Mouse (Mus musculus) neural tube, embryonic 10.5 days (tissue): ENCODE measurements around the gene Cd59b.
"Not testable (repeated sequence)": the region's sequence is repeated elsewhere in the genome, so short reads cannot be mapped to it uniquely, and the experiment has no call there.

Experiments
- DNase-seq: peaks from one replicate; pipeline ENCODE4 v3.0.0-alpha.2; 2017; ENCODE audit warnings: low spot score; ENCODE audit errors: extremely low spot score

Cd59b gene

GRCm38 (mm10) chr2:104114898-104115297, 45.2 kb downstream of the Cd59b start:
- no peak for DNase-seq

DNA sequence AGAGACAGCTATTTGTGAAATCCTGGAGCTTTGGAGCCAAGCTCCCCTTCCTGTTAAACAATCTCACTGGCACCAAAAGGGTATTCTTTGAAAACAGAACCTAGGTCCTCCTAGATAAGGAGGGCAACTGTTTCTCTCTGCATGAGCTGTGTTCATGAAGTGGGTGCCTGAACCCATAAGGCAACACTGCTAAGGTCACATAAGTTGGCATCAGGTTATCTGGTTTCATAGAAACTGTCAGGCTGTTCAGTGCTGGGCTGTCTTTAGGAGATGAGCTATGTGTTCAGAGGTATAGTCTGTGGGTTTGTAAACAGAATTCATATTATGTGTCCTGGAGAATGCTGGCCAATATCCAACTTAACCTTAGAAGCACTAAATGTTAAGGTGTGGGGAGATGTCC, 47.5 kb downstream of the Cd59b start:
- DNase-seq: not testable (repeated sequence)

DNA sequence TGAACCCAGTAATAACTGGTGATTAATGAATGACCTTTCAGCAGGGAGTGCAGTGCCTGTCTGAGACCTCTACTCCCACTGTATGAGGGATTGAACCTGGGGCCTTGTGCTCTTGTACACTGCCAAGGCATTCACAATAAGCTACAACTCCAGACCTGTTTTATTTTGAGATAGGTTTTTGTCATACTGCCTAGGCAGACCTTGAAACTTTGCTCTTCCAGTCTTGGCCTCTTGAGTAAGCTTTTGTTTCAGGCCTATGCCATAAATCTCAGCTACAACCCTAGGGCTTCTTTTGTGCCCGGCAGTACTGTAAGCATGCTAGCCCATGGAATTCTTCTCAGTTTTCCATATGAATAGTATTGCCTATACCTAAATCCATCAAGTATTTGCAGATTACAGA, 49.4 kb downstream of the Cd59b start:
- DNase-seq: no peak

DNA sequence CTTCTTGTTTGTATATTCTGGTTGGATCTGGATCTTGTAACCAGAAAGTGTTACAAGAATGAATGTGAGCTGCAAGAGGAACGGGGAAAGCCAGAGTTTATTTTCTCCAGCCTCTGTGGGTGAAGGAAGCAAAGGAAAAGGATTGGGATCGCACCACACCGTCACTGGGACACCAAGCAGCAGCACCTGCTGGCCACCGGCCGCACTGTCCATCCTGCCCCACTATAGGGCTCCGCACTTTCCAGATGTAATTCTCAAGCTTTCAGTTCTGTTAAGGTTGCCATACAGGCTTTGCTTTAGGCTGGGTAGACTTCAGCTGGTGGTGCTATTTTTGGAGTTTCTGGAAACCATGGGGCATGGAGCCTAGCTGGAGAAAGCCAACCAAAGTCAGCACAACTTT, 50.7 kb downstream of the Cd59b start:
- no peak for DNase-seq

- no peak for DNase-seq
Measured at GRCm38 (mm10) chr2:104121681-104122504, 52.2 kb downstream of the Cd59b start.

GRCm38 (mm10) chr2:104122505-104123378, 53.1 kb downstream of the Cd59b start, which contains the start of gene A930018P22Rik:
Gene A930018P22Rik (plus strand): TSS chr2:104122769.
- peak; percentile 87 for DNase-seq

DNA sequence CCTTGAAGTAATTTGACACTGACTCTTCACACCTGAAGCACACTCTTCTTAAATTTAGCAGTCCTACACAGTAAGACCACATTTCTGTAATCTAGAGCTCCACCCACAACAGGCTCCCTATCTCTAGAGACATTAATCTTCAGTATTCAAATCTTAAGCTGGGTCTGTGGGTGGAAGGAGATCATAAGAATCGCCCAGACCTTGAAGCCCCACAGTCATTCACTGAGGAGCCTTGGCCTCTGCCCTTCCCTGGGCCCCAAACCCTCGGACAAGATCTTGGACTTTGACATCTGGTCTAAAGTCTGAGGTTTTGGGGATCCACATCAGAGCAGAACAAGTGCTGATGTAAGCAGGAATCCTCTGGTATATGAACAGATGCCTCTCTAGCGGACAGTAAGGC, 53.9 kb downstream of the Cd59b start:
- no peak for DNase-seq

DNA sequence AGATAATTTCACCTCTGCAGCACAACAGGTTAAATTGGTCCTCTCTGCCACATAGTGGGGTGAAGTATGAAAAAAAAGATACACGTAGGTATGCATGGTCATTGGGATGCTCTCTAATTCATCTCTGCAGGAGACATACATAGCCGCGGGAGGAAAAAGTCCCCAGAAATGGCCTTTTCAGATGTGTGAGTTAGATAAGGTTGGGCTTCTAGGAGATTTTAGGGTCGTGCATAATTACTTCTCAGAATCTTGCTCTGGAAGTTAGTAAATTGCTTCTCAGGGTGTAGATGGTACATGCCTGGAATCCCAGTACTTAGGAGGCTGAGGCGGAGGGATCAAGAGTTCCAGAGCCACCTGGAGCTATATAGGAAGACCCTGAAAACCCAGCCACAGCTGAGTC, 54.4 kb downstream of the Cd59b start:
- DNase-seq: no peak

- no peak for DNase-seq
Measured at GRCm38 (mm10) chr2:104128803-104129531, 59.3 kb downstream of the Cd59b start.

DNA sequence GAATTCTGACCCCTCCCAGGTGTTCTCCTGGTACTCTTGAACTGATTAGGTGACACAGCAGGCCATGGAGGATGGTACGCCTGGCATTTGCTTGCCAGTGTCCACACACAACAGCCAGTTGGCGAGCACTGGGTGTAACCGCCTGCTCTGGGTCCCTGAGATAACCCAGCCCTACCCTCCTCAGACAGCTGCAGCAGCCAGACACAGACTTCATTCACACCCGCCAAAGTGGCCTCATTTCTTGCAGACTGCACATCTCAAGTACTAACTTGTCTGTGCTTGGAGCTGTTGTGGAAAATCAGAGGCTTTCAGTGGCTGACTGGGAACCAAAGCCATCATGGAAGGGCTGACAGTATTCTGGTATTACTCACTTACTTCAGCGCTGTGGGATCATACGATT, 60.5 kb downstream of the Cd59b start:
- DNase-seq: no peak

DNA sequence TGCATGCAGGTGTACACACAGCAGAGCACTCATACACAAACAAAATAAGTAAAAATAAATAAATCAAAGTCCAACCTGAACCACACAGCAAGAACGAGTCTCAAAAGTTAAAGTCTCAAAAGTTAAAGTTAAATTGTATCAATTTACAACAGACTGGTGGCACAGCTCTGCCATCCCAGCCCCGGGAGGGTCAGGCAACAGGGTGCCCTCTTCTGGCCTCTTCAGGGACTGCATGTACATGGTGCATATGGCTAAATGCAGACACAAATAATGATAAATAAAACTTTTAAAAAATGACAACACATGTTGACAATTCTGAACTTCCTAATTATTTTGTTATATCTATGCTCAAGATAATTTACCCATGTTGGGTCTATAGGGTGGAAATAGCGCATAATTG, 61.3 kb downstream of the Cd59b start:
- DNase-seq: peak; percentile 49

- no peak for DNase-seq
Measured at GRCm38 (mm10) chr2:104132266-104132859, 62.7 kb downstream of the Cd59b start.

GRCm38 (mm10) chr2:104133042-104133810, 63.6 kb downstream of the Cd59b start:
- DNase-seq: no peak

- DNase-seq: peak; percentile 65
Measured at GRCm38 (mm10) chr2:104134150-104135056, 64.8 kb downstream of the Cd59b start.

- no peak for DNase-seq
Measured at GRCm38 (mm10) chr2:104135920-104136319, 66.3 kb downstream of the Cd59b start.
